Mouse (Mus musculus) telencephalon, adult 2 months (tissue): ENCODE measurements at regions not wholly inside any gene's neighbourhood (a gene's known extent, or its start where the extent isn't known, plus 50 kb on each side); places are given as distances from the start of the nearest gene placed in this dataset.
A peak's percentile ranks its signal among the peaks of the same experiment; 100 is the strongest.

Source experiments
- DNase-seq: peaks from one replicate; pipeline ENCODE4 v3.0.0-alpha.2; 2011; ENCODE audit warnings: low read depth, low spot score

- DNase-seq, result peak; percentile 42
Measured at GRCm38 (mm10) chr15:45266620-45267263, 5132.6 kb downstream of the 9330182O14Rik start.

DNA sequence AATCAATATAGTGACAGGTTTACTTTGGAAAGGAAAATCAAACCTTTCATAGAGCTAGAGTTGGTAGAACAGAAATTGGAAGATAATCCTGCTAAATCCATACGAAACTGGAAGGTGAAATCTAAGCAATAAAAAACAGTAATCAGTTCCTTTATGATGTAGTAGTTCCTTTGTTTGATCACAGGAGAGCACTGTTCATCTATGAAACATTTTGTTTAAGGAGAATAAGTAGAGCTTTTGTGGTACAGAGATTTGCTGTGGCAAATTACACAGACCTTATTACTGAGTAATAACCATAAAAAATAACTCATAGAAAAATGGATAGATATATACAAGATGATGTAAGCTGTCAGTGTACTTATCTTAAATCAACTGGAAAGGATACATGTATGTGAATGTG is 5139.5 kb downstream of the 9330182O14Rik start:
- DNase-seq, result no peak

DNA sequence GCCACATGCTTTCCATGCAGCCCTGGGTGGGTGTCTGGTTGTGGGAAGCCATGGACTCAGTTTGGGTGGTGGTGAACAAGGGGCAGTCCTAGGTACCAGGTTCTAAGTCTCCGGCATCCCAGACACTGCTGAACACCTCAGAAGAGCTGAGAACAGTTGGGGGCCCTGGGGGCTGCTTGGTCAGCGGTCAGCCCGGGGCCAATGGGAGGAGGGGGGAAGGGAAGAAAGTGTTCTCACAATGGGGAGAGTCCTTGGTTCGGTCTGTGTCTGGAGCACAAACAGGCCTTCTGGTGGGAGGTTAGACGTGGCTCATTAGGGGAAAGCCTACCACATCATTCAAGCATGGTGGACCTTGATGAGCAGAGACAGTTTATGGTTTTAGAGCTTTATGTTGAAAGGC is 5187.5 kb downstream of the 9330182O14Rik start:
- DNase-seq, result no peak

DNA sequence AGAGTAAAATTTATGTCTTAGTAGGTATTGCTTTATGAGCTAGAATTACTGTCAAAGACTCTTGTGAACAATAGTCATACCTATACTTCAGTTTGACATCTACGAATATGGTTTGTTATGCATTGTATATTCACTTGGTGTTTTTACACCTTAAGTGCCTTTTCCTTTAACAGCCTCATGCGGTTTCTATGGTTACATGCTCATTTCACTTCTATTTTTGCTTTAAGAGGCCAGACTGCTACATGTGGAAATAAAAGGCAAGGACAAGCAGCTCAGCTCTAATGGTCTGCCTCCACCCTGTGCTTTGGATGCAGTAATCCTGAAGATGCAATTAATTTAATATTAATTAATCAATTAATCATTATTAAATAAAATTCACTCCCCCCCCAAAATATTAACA is 5216.3 kb downstream of the 9330182O14Rik start:
- DNase-seq, result peak; percentile 62
